Mouse (Mus musculus) right cerebral cortex, postnatal 4 days (tissue): ENCODE data around the gene Ifit1.
"Not testable (repeated sequence)": the region's sequence is repeated elsewhere in the genome, so short reads cannot be mapped to it uniquely, and the experiment has no call there.

Experiments
- DNase-seq: peaks from one replicate; pipeline ENCODE4 v3.0.0-alpha.2; 2022

Ifit1 gene

DNA sequence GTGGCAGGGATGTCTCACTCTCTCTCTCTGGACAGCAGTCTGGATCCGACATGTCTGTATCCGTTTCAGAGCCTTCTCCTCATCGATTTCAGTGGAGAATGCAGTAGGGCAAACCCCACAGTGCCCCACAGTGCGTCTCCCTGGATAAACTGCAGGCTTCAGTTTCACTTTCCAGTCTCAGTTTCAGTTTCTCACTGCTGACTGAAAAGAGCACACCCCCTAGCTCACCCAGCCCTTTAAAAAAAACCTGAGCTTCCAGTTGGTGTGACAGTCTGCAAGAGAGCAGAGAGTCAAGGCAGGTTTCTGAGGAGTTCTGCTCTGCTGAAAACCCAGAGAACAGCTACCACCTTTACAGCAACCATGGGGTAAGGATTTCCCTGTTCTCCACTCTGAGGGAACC, at the start of gene Ifit1, which contains the start of gene Ifit1bl2:
Gene Ifit1 (plus strand): TSS at position 249 of the 400 bp plus-strand sequence.
Gene Ifit1bl2 (minus strand): TSS at position 121 of the 400 bp plus-strand sequence.
- no peak for DNase-seq

GRCm38 (mm10) chr19:34593456-34593855, 47.2 kb upstream of the Ifit1 start:
- DNase-seq: no peak

DNA sequence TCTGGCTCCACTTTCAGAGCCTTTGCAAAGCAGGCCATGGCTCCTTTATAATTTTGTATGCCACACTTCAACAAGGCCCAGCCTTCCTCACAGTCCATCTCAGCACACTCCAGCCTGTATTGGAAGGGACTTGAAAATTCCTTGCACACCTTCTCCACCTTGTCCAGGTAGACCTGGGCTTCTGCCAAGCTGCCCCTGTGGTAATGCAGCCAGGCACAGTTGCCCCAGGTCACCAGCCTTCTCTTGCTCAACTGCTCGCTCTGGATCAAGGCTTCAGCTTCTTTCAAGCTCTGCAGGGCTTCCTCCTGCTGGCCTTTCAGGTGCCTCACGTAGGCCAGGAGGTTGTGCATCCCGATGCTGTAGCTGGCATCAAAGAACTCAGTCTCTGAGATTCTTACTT, 46.1 kb upstream of the Ifit1 start:
- not testable (repeated sequence) for DNase-seq

DNA sequence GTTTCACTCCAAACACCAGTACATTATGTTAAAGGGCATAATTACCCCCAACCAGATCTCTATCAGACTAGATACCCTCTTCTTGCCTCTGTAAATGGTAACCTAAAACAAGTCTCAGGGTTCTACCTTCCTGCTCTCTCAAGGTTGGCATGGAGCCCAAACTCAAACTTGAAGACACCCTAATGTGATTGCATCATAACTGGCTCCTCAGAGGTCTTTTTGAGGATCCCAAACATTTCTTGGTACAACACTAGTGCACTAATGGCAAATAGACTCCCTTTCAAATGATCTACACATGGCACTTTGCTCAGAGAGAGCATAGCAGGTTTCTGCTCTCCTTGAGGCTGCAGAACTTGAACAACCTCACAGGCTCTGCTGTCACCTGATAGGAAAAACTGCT, 43.9 kb upstream of the Ifit1 start:
- no peak for DNase-seq

- no peak for DNase-seq
These were observed 42.3 kb upstream of the Ifit1 start for GRCm38 (mm10) chr19:34598341-34598740.

DNA sequence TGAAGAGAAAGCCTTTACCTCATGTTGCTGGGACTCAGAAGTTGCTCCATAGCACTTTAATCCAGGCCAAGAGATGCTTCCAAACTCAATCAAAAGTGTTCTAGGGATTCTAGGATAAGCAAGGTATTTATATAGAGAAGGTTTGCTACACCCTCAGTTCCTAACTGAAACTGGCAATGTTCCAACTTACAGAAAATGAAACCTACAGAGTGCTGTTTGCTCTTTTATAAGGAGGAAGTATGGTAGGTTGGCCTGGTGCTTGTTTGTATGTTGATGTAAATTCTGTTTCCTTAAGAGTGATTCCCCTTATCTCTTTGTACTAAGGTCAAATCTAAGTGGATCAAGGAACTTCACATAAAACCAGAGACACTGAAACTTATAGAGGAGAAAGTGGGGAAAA, 41.4 kb upstream of the Ifit1 start:
- DNase-seq: not testable (repeated sequence)

DNA sequence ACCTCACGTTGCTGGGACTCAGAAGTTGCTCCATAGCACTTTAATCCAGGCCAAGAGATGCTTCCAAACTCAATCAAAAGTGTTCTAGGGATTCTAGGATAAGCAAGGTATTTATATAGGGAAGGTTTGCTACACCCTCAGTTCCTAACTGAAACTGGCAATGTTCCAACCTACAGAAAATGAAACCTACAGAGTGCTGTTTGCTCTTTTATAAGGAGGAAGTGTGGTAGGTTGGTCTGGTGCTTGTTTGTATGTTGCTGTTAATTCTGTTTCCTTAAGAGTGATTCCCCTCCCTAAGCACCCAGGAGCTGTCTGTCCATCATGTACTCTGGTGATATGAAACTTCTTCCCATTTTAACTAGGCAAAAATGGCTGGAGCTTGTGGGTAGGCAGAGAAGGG, 38.8 kb upstream of the Ifit1 start, which contains the start of gene Ifit1bl1:
Gene Ifit1bl1 (minus strand): TSS at position 69 of the 400 bp plus-strand sequence.
- not testable (repeated sequence) for DNase-seq

DNA sequence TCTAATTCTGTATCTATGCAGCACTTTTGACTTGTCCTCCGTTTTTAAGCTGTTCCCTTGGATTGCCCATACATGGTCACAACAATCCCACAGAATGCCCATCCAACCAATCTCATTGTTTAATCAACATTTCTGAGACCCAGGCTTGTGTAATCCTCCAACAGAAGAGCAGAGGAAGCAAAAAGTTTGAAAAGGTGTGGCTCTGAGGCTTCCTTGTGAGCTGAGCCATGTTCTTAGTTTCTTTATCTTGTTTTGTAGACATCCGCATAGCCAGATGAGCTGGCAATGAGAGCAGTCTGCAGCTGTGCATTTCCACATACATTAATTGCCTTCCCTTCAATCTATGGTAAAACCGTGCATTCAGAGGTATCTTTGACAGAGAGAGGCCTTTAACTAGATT, 35.2 kb upstream of the Ifit1 start:
- DNase-seq: no peak

GRCm38 (mm10) chr19:34607237-34608051, 33.2 kb upstream of the Ifit1 start, which contains the start of gene Ifit3b:
Gene Ifit3b, plus strand, starts transcription at chr19:34607970.
- DNase-seq: not testable (repeated sequence)

DNA sequence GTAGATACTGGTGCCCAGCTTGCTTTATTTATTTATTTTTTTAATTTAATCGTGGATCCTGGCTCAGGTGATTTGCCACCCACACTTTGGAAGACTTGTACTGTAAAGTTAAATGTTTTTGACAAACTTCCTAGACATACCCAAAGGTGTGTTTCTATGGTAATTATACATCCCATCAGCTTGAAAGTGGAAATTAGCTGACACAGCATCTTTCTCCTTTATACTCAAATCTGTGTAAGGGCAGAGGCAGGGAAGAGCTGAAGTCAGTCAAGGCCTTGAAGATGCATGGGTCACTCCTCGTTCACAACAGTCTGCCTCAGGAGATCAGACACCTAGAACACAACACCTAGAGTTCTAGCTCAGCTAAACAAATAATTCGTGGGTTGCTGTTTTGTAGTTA, 30.6 kb upstream of the Ifit1 start:
- DNase-seq: not testable (repeated sequence)

- DNase-seq: not testable (repeated sequence)
These were observed 28.2 kb upstream of the Ifit1 start for GRCm38 (mm10) chr19:34612243-34613001.

DNA sequence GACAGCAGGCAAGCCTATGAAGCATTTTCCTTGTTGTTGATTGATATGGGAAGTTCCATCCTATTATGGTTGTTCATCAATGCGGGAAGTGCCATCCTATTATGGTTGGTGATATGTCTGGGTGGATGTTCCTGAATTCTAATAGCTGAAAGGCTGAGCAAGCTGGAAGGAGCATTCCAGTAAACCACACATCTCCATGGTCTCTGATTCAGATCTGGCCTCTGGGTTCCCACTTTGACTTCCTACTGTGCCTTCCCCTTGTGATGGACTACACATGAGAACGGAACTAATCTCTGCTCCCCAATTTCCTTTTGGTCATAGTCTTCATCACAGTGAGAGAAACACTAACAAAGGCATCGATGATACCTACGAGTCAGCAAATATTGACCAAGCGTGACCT, 19.8 kb upstream of the Ifit1 start:
- no peak for DNase-seq

- DNase-seq: no peak
These were observed 16.9 kb upstream of the Ifit1 start for GRCm38 (mm10) chr19:34623781-34624180.

- no peak for DNase-seq
These were observed 16.0 kb upstream of the Ifit1 start for GRCm38 (mm10) chr19:34624663-34625062.

DNA sequence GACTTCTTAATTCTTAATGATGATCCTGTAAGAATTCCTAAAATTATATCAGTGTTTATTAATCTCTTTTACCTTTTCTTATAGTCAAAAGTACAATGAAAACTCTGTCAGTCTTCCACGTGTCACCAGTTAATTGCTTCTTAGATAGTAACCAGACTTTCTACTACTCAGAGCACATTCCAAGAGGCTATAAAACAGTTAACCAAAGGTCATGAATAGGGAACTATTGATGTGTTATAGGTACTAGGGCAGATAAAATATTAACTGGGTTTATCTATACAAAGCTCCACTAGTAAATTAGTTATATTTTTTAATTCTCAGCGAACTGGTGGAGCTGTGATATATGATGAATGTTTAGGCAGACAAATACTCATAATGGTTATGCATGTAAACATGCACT, 13.2 kb upstream of the Ifit1 start:
- no peak for DNase-seq

- DNase-seq: no peak
These were observed 9.2 kb upstream of the Ifit1 start for GRCm38 (mm10) chr19:34631487-34631886.

DNA sequence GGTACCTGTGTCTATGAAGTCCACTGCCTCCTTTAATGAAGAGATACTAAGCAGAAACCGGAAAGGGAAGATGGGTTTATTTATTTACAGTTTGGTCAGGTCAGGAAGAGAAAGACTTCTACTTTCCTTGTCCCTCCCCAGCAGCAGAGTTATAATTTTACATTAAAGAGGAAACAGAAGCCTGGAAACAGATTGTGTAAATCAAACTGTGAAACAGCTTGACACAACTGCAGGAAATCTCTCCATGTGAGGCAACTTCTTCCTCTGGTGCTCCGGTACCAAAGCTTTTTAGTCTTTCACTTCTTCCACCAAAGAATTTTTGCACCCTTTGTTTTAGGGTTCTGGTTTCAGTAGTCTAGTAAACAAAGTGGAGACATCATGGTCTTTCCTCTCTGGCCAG, 7.2 kb upstream of the Ifit1 start:
- no peak for DNase-seq

DNA sequence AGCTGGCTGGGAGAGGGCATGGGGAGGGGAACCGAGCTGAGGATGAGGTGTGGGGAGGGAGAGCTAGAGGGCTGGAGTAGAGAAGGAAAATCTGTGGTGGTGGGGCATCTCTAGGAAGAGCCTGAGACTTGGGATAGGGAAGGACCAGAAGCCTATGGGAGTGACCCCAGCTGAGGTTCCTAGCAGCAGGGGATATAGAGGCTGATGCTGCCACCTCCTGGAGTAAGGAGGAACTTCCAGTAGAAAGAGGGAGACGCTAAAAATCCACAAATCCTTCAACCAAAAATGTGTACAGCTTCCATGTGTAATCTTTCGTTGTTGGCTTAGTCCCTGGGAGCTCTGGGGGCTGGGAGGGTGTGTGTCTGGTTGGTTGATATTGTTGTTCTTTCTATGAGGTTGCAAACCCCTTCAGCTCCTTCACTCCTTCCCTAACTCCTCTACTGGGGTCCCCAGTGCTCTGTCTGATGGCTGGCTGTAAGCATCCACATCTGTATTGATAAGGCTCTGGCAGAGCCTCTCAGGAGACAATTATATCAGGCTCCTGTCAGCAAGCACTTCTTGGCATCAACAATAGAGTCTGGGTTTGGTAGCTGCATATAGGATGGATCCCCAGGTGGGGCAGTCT, 3.6 kb upstream of the Ifit1 start:
- peak; percentile 58 for DNase-seq

DNA sequence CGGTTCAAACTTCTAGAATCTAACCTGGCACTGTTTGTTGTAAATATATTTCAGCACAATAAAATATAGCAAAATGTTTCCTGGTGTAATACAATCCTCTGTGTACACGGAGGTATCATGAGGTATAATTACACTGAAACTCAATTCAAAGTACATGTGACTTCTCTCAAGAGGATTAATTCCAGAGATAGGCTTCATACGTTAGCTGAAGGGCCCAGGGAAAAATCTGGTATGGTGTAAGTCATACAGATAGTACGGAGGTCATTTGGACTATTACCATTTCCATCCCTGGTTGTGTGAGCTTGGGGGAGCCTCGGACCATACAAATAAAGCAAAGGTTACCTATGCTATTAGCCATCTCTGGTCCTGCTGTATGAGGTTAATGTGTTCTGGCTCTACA, 1.9 kb downstream of the Ifit1 start:
- DNase-seq: no peak

- not testable (repeated sequence) for DNase-seq
These were observed 7.0 kb downstream of the Ifit1 start for GRCm38 (mm10) chr19:34647630-34648029.

DNA sequence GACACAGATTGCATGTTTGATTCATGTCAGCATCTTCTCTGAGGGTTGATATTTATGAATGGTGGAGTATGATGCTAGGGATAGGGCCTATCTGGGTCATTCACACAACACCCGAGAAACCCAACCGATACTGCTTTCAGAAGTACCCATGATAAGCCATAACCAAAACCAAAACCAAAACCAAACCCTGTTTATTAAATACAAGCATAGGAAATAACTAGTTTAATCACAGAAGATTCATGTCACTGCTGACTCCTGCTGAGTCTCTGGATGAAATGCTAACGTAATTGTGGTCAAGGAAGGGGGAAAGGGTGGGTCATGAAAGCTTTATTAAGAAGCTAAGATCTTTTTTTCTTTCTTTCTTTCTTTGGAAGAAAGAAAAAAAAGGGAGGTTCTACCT, 9.6 kb downstream of the Ifit1 start:
- no peak for DNase-seq

- DNase-seq: no peak
These were observed 10.3 kb downstream of the Ifit1 start for GRCm38 (mm10) chr19:34650997-34651396.

DNA sequence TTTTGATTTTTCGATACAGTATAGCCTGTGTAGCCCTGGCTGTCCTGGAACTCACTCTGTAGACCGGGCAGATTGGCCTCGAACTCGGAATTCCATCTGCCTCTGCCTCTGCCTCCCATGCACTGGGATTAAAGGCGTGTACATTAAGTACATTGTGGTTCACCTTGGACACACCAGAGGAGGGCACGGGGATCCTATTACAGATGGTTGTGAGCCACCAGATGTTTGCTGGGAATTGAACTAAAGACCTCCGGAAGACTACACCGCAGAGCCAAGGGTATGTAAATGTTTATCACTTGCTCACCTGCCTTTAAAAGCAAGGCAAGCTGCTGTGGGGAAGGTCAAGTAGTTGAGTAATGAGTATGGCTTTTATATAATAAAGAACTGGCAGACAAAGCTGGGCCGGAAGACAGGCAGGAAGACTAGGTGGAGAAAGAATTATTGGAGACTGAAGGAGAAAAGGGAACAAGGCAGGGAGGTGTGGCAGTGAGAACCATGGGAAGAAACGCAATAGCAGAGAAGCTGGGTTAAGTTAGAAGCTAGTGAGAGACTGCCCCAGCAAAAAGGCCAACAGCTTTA, 14.6 kb downstream of the Ifit1 start:
- no peak for DNase-seq
